Mouse (Mus musculus): Measurements from ENCODE around the gene Cog5. TPM values are rescaled to one million over a fixed set of nuclear protein-coding genes. Genes with fewer than 3 reads are reported as not detected.
A peak's percentile ranks its signal among the peaks of the same experiment; 100 is the strongest.

The Cog5 gene
- polyA plus RNA-seq, 1 experiment from 2014 or later, result 29.9 TPM

DNA sequence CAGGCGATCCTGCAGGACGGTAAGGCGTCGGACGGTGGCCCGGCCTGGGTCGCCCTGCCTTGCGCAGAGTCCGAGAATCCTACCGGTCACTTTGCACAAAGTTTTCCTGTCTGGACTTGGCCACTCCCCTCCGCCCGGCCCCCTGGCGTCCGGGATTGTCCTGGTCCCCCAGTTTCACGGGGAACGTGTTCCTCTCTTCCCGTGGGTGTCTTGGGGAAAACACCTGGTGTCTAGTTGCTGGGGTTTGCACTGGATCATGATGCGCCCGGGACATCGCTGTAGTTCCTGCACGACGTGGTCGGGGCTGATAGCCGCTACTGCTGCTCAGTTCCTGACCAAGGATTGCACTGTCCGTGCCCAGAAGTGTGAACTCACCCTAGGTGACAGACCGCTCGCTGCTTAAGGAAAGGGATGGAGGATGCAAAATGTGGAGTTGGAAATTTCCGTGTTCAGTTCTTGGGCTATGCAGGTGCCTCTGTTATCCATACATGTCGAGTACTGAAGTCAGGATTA, 352 bp downstream of the Cog5 start:
- peak overlapping the region; percentile 63 for H3K4me2 ChIP-seq
- peak overlapping the region; percentile 92 for H3K27ac ChIP-seq
- H3K9ac ChIP-seq, result peak overlapping the region; percentile 70
- H3K9me3 ChIP-seq, result no peaks in the 10 kb centered on the region
- no peaks in the 10 kb centered on the region for H3K36me3 ChIP-seq
- H3K4me3 ChIP-seq, result peak overlapping the region; percentile 83
- ATAC-seq (ENCODE audit: insufficient number of reproducible peaks, low FRiP score, low TSS enrichment, low read depth), result peak; percentile 75
- H3K27me3 ChIP-seq, result no peaks in the 10 kb centered on the region
- peaks cover 3% of the 10 kb centered on the region for H3K4me1 ChIP-seq
- under 1% methylated on average over 29 of the region's 29 CpGs for WGBS

DNA sequence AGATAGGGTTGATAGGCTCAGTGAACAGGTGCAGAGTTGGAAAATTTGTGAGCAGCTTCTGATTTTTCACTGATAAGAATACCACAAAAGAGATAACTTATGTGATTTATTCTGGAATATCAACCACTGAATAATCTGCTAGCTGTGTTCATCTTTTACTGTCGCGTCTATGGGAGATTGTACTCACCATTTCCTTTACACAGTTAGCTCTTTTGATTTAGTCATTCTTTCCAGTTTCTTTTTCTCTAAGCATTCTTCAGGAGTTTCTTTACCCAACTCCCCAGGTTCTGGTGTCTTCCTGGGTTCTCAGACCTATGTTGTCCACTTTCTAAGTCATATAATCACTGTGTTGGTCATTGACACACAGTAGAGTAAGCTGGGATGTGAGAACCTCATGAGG, 2.2 kb downstream of the Cog5 start:
- H3K27me3 ChIP-seq, result no peaks in the 10 kb centered on the region
- no peak overlapping the region for H3K4me3 ChIP-seq
- H3K27ac ChIP-seq, result no peak overlapping the region
- no peak overlapping the region for H3K9ac ChIP-seq
- no peaks in the 10 kb centered on the region for H3K9me3 ChIP-seq
- no peaks in the 10 kb centered on the region for H3K36me3 ChIP-seq
- no peak for ATAC-seq (ENCODE audit: insufficient number of reproducible peaks, low FRiP score, low TSS enrichment, low read depth)
- 95% methylated on average over 2 of the region's 2 CpGs for WGBS
- peaks cover 3% of the 10 kb centered on the region for H3K4me1 ChIP-seq
- H3K4me2 ChIP-seq, result no peak overlapping the region

GRCm38 (mm10) chr12:31665999-31666398, 11.3 kb downstream of the Cog5 start:
- Histone ChIP-seq H3K27ac (no peak overlapping the region), H3K9ac (no peak overlapping the region), H3K4me2 (no peak overlapping the region), H3K27me3 (no peaks in the 10 kb centered on the region), H3K9me3 (no peaks in the 10 kb centered on the region), H3K4me1 (no peaks in the 10 kb centered on the region), H3K4me3 (no peak overlapping the region), H3K36me3 (peaks cover 48% of the 10 kb centered on the region)
- no peak for ATAC-seq (ENCODE audit: insufficient number of reproducible peaks, low FRiP score, low TSS enrichment, low read depth)
- WGBS, result 76% methylated on average over 6 of the region's 6 CpGs

DNA sequence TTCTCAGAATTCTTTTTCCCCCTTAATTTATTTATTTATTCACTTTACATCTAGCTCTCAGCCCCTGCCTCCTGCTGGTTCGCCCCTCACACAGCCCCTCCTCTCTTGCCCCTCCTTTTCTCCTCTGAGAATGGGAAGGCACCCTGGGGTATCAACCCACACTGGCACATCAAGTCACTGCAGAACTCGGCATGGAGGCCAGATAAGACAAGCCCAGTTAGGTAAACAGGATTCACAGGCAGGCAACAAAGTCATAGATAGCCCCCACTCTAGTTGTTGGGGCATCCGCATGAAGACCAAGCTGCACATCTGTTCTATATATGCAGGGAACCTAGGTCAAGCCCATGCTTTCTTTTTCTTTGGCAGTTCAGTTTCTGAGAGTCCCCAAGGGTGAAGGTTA, 12.5 kb downstream of the Cog5 start:
- Histone ChIP-seq H3K9ac (no peak overlapping the region), H3K27me3 (no peaks in the 10 kb centered on the region), H3K4me3 (no peak overlapping the region), H3K4me2 (no peak overlapping the region), H3K4me1 (no peaks in the 10 kb centered on the region), H3K27ac (no peak overlapping the region), H3K36me3 (peaks cover 54% of the 10 kb centered on the region), H3K9me3 (no peaks in the 10 kb centered on the region)
- no peak for ATAC-seq (ENCODE audit: insufficient number of reproducible peaks, low FRiP score, low TSS enrichment, low read depth)
- WGBS, result 71% methylated on average over 3 of the region's 3 CpGs

- Histone ChIP-seq H3K9ac (no peak overlapping the region), H3K36me3 (peaks cover 5% of the 10 kb centered on the region; the same call in 1 of the 2 replicates), H3K4me1 (no peaks in the 10 kb centered on the region), H3K27me3 (no peaks in the 10 kb centered on the region), H3K4me3 (no peak overlapping the region), H3K4me2 (no peak overlapping the region), H3K9me3 (no peaks in the 10 kb centered on the region), H3K27ac (no peak overlapping the region)
- no peak for ATAC-seq (ENCODE audit: insufficient number of reproducible peaks, low FRiP score, low TSS enrichment, low read depth)
- 86% methylated on average over 3 of the region's 3 CpGs for WGBS
Observed at GRCm38 (mm10) chr12:31686679-31687078, 32.0 kb downstream of the Cog5 start.

DNA sequence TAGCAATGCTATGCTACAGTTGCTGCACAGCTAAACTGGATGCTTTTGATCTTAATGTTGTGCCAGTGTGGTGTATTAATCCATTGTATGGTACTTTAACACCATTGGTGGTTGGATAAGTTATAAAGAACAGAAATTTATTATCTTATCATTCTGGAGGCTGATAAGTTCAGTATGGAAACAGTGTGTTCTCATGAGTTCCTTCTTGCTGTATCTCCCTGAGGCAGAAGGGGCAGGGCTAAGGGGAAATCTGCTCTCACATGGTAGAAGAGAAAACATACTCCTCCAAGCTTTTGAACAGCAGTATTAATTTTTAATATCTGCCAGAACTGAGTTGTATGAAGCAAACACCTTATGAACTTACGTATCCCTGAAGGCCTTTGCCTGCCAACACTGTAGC, 38.6 kb downstream of the Cog5 start:
- H3K9me3 ChIP-seq, result no peaks in the 10 kb centered on the region
- WGBS, result 84% methylated on average over 1 of the region's 1 CpGs
- no peak overlapping the region for H3K4me2 ChIP-seq
- no peak overlapping the region for H3K4me3 ChIP-seq
- no peak for ATAC-seq (ENCODE audit: insufficient number of reproducible peaks, low FRiP score, low TSS enrichment, low read depth)
- peaks cover 11% of the 10 kb centered on the region; the same call in 1 of the 2 replicates for H3K36me3 ChIP-seq
- H3K27me3 ChIP-seq, result no peaks in the 10 kb centered on the region
- H3K9ac ChIP-seq, result no peak overlapping the region
- no peak overlapping the region for H3K27ac ChIP-seq
- H3K4me1 ChIP-seq, result no peaks in the 10 kb centered on the region

DNA sequence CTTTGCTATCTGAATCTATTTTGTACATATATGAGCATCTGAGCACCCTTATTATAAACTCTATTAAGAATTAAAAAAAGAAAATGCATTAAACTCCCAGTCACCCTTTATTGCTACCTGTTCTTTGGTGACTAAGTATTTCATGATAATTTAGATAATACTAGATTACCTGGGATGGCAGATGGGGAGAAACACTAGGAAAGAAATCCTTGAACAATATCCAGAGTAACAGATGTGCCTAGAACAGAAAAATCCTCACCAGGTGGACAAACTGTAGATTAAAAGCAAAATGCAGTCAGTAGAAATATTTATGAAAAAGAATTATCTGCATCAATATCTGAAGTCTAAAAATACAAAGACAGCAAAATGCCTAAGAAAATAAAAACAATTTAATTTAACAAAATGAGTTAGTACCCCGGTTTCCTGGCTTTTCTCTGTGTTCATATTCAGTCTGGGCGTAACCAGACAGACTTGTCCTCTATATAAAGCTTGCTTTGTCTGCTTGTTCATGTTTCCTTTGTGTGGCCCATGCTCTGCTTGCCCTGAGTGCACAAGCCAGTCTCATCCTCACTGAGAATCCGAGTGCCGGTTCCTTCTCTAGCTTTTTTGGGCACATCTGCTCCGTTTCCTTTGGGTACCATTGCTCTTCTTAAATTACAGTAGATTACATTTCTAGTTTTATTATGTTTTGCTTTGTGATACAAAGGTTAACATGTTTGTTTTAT, 46.1 kb downstream of the Cog5 start:
- Histone ChIP-seq H3K9me3 (no peaks in the 10 kb centered on the region), H3K9ac (no peak overlapping the region), H3K4me2 (no peak overlapping the region), H3K36me3 (peaks cover 7% of the 10 kb centered on the region; the same call in 1 of the 2 replicates), H3K4me3 (no peak overlapping the region), H3K4me1 (no peaks in the 10 kb centered on the region), H3K27ac (no peak overlapping the region), H3K27me3 (no peaks in the 10 kb centered on the region)
- no peak for ATAC-seq (ENCODE audit: insufficient number of reproducible peaks, low FRiP score, low TSS enrichment, low read depth)
- 75% methylated on average over 5 of the region's 5 CpGs for WGBS

- no peaks in the 10 kb centered on the region for H3K9me3 ChIP-seq
- no peak overlapping the region for H3K9ac ChIP-seq
- H3K4me2 ChIP-seq, result no peak overlapping the region
- WGBS, result 42% methylated on average over 5 of the region's 5 CpGs
- H3K4me1 ChIP-seq, result 0 out of 2 replicates have a peak, but pooled peaks cover 2% of the 10 kb centered on the region
- H3K27me3 ChIP-seq, result no peaks in the 10 kb centered on the region
- no peak for ATAC-seq (ENCODE audit: insufficient number of reproducible peaks, low FRiP score, low TSS enrichment, low read depth)
- H3K27ac ChIP-seq, result no peak overlapping the region
- H3K4me3 ChIP-seq, result no peak overlapping the region
- peaks cover 7% of the 10 kb centered on the region; the same call in 1 of the 2 replicates for H3K36me3 ChIP-seq
Observed at GRCm38 (mm10) chr12:31701411-31701810, 46.7 kb downstream of the Cog5 start.

GRCm38 (mm10) chr12:31703904-31704303, 49.2 kb downstream of the Cog5 start:
- 0 out of 2 replicates have a peak, but pooled peaks cover 2% of the 10 kb centered on the region for H3K4me1 ChIP-seq
- no peaks in the 10 kb centered on the region for H3K9me3 ChIP-seq
- H3K27me3 ChIP-seq, result no peaks in the 10 kb centered on the region
- no peak overlapping the region for H3K4me3 ChIP-seq
- H3K27ac ChIP-seq, result no peak overlapping the region
- ATAC-seq (ENCODE audit: insufficient number of reproducible peaks, low FRiP score, low TSS enrichment, low read depth), result no peak
- H3K4me2 ChIP-seq, result no peak overlapping the region
- H3K9ac ChIP-seq, result no peak overlapping the region
- 74% methylated on average over 6 of the region's 6 CpGs for WGBS
- H3K36me3 ChIP-seq, result no peaks in the 10 kb centered on the region

GRCm38 (mm10) chr12:31706168-31706567, 51.5 kb downstream of the Cog5 start:
- Histone ChIP-seq H3K4me1 (0 out of 2 replicates have a peak, but pooled peaks cover 2% of the 10 kb centered on the region), H3K9me3 (no peaks in the 10 kb centered on the region), H3K4me2 (no peak overlapping the region), H3K4me3 (no peak overlapping the region), H3K27ac (no peak overlapping the region), H3K36me3 (no peaks in the 10 kb centered on the region), H3K27me3 (no peaks in the 10 kb centered on the region), H3K9ac (no peak overlapping the region)
- no peak for ATAC-seq (ENCODE audit: insufficient number of reproducible peaks, low FRiP score, low TSS enrichment, low read depth)
- WGBS, result 52% methylated on average over 2 of the region's 2 CpGs

- Histone ChIP-seq H3K4me3 (no peak overlapping the region), H3K9me3 (no peaks in the 10 kb centered on the region), H3K4me1 (0 out of 2 replicates have a peak, but pooled peaks cover 2% of the 10 kb centered on the region), H3K27me3 (no peaks in the 10 kb centered on the region), H3K9ac (no peak overlapping the region), H3K27ac (no peak overlapping the region), H3K4me2 (no peak overlapping the region), H3K36me3 (no peaks in the 10 kb centered on the region)
- WGBS, result 31% methylated on average over 1 of the region's 1 CpGs
- no peak for ATAC-seq (ENCODE audit: insufficient number of reproducible peaks, low FRiP score, low TSS enrichment, low read depth)
Observed at GRCm38 (mm10) chr12:31707531-31707930, 52.9 kb downstream of the Cog5 start.

DNA sequence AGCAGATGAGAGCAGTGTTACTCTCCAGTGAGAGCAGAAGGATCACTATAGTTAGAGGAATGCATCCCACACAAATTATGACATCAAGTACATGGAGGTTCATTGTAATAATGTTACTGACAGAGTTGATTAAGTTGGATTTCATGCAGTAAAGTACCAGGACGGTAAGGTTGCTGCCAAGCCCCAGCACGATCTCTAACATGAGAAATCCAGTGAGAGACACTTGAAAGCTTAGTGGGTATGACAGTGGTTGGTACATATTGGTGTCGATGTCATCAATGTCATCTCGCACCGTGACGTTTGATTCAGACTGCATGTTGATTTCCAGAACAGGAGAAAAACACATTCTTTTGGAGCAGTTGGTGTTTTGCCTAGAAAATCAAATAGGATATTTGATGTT, 55.0 kb downstream of the Cog5 start:
- H3K4me3 ChIP-seq, result no peak overlapping the region
- no peaks in the 10 kb centered on the region for H3K36me3 ChIP-seq
- no peaks in the 10 kb centered on the region for H3K27me3 ChIP-seq
- no peak for ATAC-seq (ENCODE audit: insufficient number of reproducible peaks, low FRiP score, low TSS enrichment, low read depth)
- H3K27ac ChIP-seq, result no peak overlapping the region
- no peak overlapping the region for H3K9ac ChIP-seq
- H3K4me2 ChIP-seq, result no peak overlapping the region
- H3K9me3 ChIP-seq, result no peaks in the 10 kb centered on the region
- 89% methylated on average over 6 of the region's 6 CpGs for WGBS
- 0 out of 2 replicates have a peak, but pooled peaks cover 2% of the 10 kb centered on the region for H3K4me1 ChIP-seq
